Mouse (Mus musculus) liver, embryonic 14.5 days (tissue): ENCODE measurements around the gene Siva1.
A peak's percentile ranks its signal among the peaks of the same experiment; 100 is the strongest.

ENCODE experiments used
- CTCF ChIP-seq: IDR thresholded peaks from 2 replicates; pipeline ENCODE4 v1.5.1; 2016; ENCODE audit warnings: antibody characterized with exemption, low read depth, control low read depth
- EP300 ChIP-seq: IDR thresholded peaks from 2 replicates; pipeline ENCODE4 v1.6.1; 2016; ENCODE audit warnings: antibody characterized with exemption, low read depth

GRCm38 (mm10) chr12:112617898-112618380 lies 26.5 kb upstream of the Siva1 start:
- peak; percentile 87 for TF ChIP-seq CTCF
- TF ChIP-seq EP300: no peak
